Mouse (Mus musculus) frontal cortex, postnatal 14 days (tissue): ENCODE data around the gene Fhl2.

ENCODE experiments used
- DNase-seq, 2 experiments: peaks; one replicate each; pipeline ENCODE4 v3.0.0; 2022; ENCODE audit warnings: low spot score in 2 of 2

Fhl2 gene

GRCm38 (mm10) chr1:43196661-43197241 is at the start of gene Fhl2:
Gene Fhl2 (minus strand): TSS chr1:43196984.
- no peak for DNase-seq

GRCm38 (mm10) chr1:43245014-43245413 is 48.2 kb upstream of the Fhl2 start:
- DNase-seq, result no peak

DNA sequence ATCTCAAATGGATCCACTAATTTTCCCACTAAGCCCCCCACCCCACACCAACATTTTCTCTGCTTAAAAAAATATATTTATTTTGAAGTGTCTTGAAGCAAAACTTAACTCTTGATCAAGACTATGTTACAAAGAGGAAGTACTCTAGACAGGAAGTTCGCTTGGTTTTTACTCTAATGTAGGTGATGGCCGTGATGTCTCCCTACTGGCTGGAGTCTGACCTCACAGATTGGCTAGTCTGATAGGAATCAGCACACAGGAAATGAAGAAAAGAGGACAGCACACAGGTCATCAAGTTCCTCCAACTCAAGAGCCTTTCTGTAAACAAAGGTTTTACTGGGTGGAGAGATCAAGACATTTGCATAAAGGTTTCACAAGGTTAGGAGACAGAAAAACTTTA is 44.4 kb upstream of the Fhl2 start:
- no peak for DNase-seq

DNA sequence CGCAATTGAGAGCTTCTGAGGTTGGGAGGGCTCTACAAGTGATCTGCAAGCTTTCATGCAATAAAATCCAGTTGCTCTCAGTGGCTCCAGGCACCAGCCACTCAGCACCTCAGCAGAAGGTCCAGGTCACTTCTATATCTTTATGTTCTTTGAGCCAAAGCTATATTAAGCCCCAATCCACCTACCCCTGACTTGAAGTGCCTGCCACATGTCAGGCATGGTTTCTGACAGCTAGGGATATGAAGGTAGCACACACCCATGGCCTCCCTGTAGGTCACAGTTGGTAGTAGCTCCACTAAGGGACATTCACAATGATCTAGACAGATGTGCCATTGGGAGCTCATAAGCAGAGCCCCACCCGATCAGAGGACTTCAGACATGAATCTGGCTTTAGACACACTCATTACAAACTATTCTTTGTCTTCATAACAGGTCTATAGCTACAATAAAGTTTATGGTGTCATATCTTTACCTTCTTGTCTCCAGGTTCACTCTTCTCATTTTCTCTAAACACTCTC is 43.1 kb upstream of the Fhl2 start:
- no peak for DNase-seq

- DNase-seq, result no peak
These were observed 41.7 kb upstream of the Fhl2 start for GRCm38 (mm10) chr1:43238471-43238870.

- no peak for DNase-seq
These were observed 40.8 kb upstream of the Fhl2 start for GRCm38 (mm10) chr1:43237360-43238235.

DNA sequence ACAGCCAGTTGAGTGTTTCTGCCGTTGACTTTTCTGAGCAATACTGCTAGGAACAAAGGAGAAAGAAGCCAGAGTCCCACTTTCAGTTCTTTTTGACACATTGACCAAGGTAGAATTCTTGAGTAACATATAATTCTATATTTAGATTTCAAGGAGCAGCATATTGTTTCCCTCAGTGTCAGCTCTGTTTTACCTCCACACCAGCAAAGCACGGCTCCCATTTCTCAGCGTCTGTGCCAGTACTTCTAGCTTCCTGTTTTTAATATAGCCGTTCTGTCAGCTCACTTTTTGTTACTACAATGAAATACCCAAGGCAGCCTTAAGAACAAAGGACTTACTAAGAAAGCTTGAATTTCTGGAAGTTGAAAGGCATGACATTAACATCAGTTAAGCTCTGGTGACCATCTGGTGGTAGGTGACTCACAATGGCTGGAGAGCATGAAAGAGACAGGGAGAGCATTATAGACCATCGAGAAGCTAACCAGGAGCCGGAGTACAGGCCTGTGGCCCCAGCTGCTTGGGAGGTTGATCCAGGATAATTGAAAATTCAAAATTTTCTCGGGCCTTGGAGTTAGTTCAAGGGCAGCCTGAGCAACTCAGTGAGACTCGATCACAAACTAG is 28.9 kb upstream of the Fhl2 start:
- no peak for DNase-seq

DNA sequence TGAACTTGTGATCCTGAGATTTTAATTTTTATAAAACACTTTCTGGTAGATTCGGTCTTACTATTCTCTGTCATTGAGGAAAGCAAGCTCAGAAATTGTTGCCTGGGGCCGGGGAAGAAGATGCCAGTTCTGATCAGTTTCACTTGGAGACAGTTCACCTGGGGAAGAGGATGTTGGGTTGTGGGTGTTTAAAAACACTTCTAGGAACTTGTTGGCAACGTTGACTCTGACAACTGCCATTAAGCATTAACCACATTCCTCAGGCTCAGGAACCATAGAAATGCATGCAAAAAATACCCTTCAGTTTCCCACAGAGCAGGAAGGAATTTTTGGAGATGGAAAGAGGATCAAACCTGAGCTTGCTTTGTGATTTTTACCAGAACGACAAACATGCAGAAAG is 28.2 kb upstream of the Fhl2 start:
- no peak for DNase-seq

- no peak for DNase-seq
These were observed 27.4 kb upstream of the Fhl2 start for GRCm38 (mm10) chr1:43224171-43224570.

DNA sequence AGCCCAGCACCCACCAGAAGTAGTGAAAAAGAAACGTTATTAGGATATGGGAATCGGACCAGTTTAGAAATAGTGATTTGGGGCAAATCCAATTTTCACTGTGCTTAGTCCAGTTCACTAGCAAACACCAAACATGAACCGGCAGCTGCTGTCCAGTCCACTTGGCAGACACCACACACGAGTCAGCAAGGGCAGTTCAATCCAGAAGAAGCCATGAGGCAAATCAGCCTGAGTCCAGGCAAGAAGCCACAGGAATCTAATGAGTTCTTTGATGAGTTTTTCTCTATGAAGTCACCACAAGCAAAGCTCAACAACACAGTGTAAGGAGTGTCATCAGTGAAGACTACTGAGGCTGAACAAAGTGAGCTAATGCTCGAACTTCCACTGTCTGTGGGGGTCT is 26.3 kb upstream of the Fhl2 start:
- no peak for DNase-seq

GRCm38 (mm10) chr1:43218016-43218680 is 21.4 kb upstream of the Fhl2 start:
- no peak for DNase-seq

DNA sequence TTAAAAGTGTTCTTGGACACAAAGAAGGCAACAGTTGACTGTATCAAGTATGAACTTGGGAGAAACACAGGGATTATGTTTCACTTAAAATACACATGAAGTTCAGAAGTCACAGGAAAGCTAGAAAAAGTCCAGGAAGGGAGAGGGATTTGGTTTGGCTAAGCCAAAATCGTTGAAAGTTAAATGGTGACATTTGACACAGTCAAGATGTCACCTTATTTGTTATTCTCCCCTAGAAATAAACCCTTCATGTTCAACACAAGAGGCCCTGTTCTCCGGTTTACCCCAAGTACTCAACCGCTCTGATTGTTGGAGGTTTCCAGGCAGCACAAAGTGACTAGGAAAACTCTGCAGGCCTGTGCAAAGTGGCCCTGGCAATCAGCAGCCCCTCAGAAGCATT is 18.8 kb upstream of the Fhl2 start:
- DNase-seq, result no peak

- no peak for DNase-seq
These were observed 14.5 kb upstream of the Fhl2 start for GRCm38 (mm10) chr1:43211274-43211673.

- no peak for DNase-seq
These were observed 13.5 kb upstream of the Fhl2 start for GRCm38 (mm10) chr1:43210285-43210684.

GRCm38 (mm10) chr1:43207147-43207546 is 10.4 kb upstream of the Fhl2 start:
- no peak for DNase-seq

- no peak for DNase-seq
These were observed 6.5 kb upstream of the Fhl2 start for GRCm38 (mm10) chr1:43203282-43203681.

GRCm38 (mm10) chr1:43202226-43202625 is 5.4 kb upstream of the Fhl2 start:
- no peak for DNase-seq

DNA sequence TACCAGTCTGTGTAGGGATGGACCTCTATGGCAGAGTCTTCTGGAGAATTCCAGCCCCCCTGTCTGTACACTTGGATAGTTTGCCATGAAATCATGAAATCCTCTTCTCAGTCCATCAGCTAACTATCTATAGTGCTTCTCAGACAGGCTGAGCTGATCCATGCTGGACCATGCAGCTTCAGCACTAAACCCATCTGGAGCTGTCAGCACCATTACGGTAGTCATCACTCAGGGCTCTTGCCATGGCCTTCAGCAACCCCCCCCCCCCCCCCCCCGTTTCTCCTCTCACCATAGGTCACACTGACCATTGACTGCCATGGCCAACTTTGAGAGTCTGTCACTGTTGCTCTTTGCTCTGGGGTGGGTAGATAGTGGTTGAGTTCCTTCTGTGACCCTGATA is 5.0 kb upstream of the Fhl2 start:
- DNase-seq, result no peak

DNA sequence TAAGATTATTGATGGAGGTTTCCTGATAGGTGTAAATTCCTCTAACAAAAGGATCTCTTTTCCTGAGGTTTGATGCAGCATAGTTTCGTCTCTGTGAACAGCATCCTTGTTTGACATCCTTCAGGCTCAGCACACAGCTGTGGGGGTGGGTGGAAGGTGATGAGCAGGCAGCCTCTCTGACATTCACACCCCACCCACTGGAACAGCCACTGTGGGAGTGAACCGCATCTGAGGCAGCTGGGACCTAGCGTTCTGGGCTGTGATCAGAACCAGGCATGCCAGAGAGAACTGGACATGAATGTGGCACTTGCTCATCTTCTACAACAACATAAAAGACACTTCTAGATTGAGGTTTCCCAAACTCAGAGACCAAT is 3.1 kb upstream of the Fhl2 start:
- DNase-seq, result peak; percentile 46 to 66

DNA sequence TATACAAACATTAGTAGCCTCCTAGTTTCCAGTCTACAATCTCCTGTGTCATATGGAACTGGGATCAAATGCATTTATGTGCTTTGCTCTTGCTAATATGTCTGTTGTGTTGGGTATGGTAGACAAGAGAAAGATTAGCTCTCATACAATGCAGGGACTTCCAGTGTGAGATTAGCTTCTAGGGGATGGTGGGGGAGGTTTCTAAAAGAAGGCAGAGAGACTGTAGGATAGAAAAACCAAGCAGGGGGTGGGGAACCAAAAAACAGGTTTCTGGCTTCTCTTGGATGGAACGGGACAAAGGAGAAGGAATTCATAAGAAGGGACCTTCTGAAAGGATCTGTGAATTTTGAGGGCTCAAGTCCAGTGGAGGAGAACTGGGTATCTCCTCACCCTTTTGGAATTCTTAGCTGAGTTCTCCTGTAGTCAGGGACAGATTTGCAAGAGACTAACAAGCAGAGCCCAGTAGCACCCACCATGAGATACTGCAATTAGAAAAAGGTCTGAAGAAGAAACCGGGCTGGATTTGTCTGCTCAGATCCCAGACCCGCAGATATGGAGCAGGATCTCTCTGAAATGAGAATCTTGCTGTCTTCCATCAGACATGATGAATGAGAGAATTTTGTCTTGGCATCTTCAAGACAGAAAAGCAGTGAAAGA is 2.6 kb upstream of the Fhl2 start:
- DNase-seq, result no peak

- no peak for DNase-seq
These were observed 725 bp downstream of the Fhl2 start for GRCm38 (mm10) chr1:43196059-43196458.

- no peak for DNase-seq
These were observed 3.4 kb downstream of the Fhl2 start for GRCm38 (mm10) chr1:43193423-43193822.
